Mouse (Mus musculus): ENCODE data around the gene Hist1h2ad. TPM values are rescaled to one million over a fixed set of nuclear protein-coding genes. Genes with fewer than 3 reads are reported as not detected.

The Hist1h2ad gene
- polyA plus RNA-seq, 1 experiment from 2014 or later, result 1.3 TPM

GRCm38 (mm10) chr13:23597957-23598356 is 23.8 kb downstream of the Hist1h2ad start:
- no peak for ATAC-seq
- 6% methylated on average over 9 of the region's 9 CpGs for WGBS

GRCm38 (mm10) chr13:23603182-23603699 is 29.1 kb downstream of the Hist1h2ad start:
- TF ChIP-seq CTCF (IDR thresholded peaks at IDR 0.05; ENCODE audit: low read depth), result no peak
- ATAC-seq, result no peak
- no peak overlapping the region for H3K4me2 ChIP-seq (replicated peaks; ENCODE audit: low read depth)
- no peak overlapping the region for H3K27ac ChIP-seq (ENCODE audit: low read depth, low read length)
- H3K4me1 ChIP-seq (replicated peaks; ENCODE audit: control insufficient read depth, insufficient read depth, low read length), result no peaks in the 10 kb centered on the region
- no peaks in the 10 kb centered on the region for H3K36me3 ChIP-seq (ENCODE audit: control insufficient read depth, insufficient read depth)
- H3K9ac ChIP-seq (ENCODE audit: low read depth, low read length), result no peak overlapping the region
- no peaks in the 10 kb centered on the region for H3K9me3 ChIP-seq (ENCODE audit: control insufficient read depth)
- WGBS, result 62% methylated on average over 7 of the region's 7 CpGs
- H3K27me3 ChIP-seq (replicated peaks; ENCODE audit: control insufficient read depth, insufficient read depth, low read length), result no peaks in the 10 kb centered on the region
- H3K4me3 ChIP-seq (ENCODE audit: low read depth, low read length), result no peak overlapping the region

More at GRCm38 (mm10) chr13:23597957-23598356, 23.8 kb downstream of the Hist1h2ad start:
- peak; percentile 87 for TF ChIP-seq CTCF (IDR thresholded peaks at IDR 0.05; ENCODE audit: low read depth)
- no peaks in the 10 kb centered on the region for H3K36me3 ChIP-seq (ENCODE audit: control insufficient read depth, insufficient read depth)
- no peak overlapping the region for H3K4me2 ChIP-seq (replicated peaks; ENCODE audit: low read depth)
- no peak overlapping the region for H3K27ac ChIP-seq (ENCODE audit: low read depth, low read length)
- H3K4me1 ChIP-seq (replicated peaks; ENCODE audit: control insufficient read depth, insufficient read depth, low read length), result 0 out of 2 replicates have a peak, but pooled peaks cover 8% of the 10 kb centered on the region
- no peaks in the 10 kb centered on the region for H3K9me3 ChIP-seq (ENCODE audit: control insufficient read depth)
- H3K9ac ChIP-seq (ENCODE audit: low read depth, low read length), result no peak overlapping the region
- no peaks in the 10 kb centered on the region for H3K27me3 ChIP-seq (replicated peaks; ENCODE audit: control insufficient read depth, insufficient read depth, low read length)
- H3K4me3 ChIP-seq (ENCODE audit: low read depth, low read length), result no peak overlapping the region

GRCm38 (mm10) chr13:23604452-23604851 is 30.3 kb downstream of the Hist1h2ad start:
- Histone ChIP-seq H3K4me3 (ENCODE audit: low read depth, low read length) (no peak overlapping the region), H3K27me3 (replicated peaks; ENCODE audit: control insufficient read depth, insufficient read depth, low read length) (no peaks in the 10 kb centered on the region), H3K9me3 (ENCODE audit: control insufficient read depth) (no peaks in the 10 kb centered on the region), H3K4me1 (replicated peaks; ENCODE audit: control insufficient read depth, insufficient read depth, low read length) (no peaks in the 10 kb centered on the region), H3K4me2 (replicated peaks; ENCODE audit: low read depth) (no peak overlapping the region), H3K27ac (ENCODE audit: low read depth, low read length) (no peak overlapping the region), H3K36me3 (ENCODE audit: control insufficient read depth, insufficient read depth) (no peaks in the 10 kb centered on the region), H3K9ac (ENCODE audit: low read depth, low read length) (no peak overlapping the region)
- no peak for ATAC-seq
- WGBS, result 85% methylated on average over 3 of the region's 3 CpGs
- TF ChIP-seq CTCF (IDR thresholded peaks at IDR 0.05; ENCODE audit: low read depth), result no peak

- ATAC-seq, result no peak
- Histone ChIP-seq H3K27me3 (replicated peaks; ENCODE audit: control insufficient read depth, insufficient read depth, low read length) (no peaks in the 10 kb centered on the region), H3K4me1 (replicated peaks; ENCODE audit: control insufficient read depth, insufficient read depth, low read length) (no peaks in the 10 kb centered on the region), H3K27ac (ENCODE audit: low read depth, low read length) (no peak overlapping the region), H3K4me2 (replicated peaks; ENCODE audit: low read depth) (no peak overlapping the region), H3K9me3 (ENCODE audit: control insufficient read depth) (no peaks in the 10 kb centered on the region), H3K9ac (ENCODE audit: low read depth, low read length) (no peak overlapping the region), H3K36me3 (ENCODE audit: control insufficient read depth, insufficient read depth) (no peaks in the 10 kb centered on the region), H3K4me3 (ENCODE audit: low read depth, low read length) (no peak overlapping the region)
- WGBS, result 89% methylated on average over 3 of the region's 3 CpGs
- no peak for TF ChIP-seq CTCF (IDR thresholded peaks at IDR 0.05; ENCODE audit: low read depth)
Observed at GRCm38 (mm10) chr13:23605052-23605451, 30.9 kb downstream of the Hist1h2ad start.

- Histone ChIP-seq H3K9ac (ENCODE audit: low read depth, low read length) (no peak overlapping the region), H3K4me3 (ENCODE audit: low read depth, low read length) (no peak overlapping the region), H3K27me3 (replicated peaks; ENCODE audit: control insufficient read depth, insufficient read depth, low read length) (no peaks in the 10 kb centered on the region), H3K36me3 (ENCODE audit: control insufficient read depth, insufficient read depth) (no peaks in the 10 kb centered on the region), H3K4me1 (replicated peaks; ENCODE audit: control insufficient read depth, insufficient read depth, low read length) (no peaks in the 10 kb centered on the region), H3K27ac (ENCODE audit: low read depth, low read length) (no peak overlapping the region), H3K9me3 (ENCODE audit: control insufficient read depth) (no peaks in the 10 kb centered on the region), H3K4me2 (replicated peaks; ENCODE audit: low read depth) (no peak overlapping the region)
- 84% methylated on average over 4 of the region's 4 CpGs for WGBS
- no peak for ATAC-seq
- TF ChIP-seq CTCF (IDR thresholded peaks at IDR 0.05; ENCODE audit: low read depth), result no peak
Observed at GRCm38 (mm10) chr13:23609209-23609608, 35.0 kb downstream of the Hist1h2ad start.

- no peak overlapping the region for H3K4me2 ChIP-seq (replicated peaks; ENCODE audit: low read depth)
- no peaks in the 10 kb centered on the region for H3K36me3 ChIP-seq (ENCODE audit: control insufficient read depth, insufficient read depth)
- no peaks in the 10 kb centered on the region for H3K4me1 ChIP-seq (replicated peaks; ENCODE audit: control insufficient read depth, insufficient read depth, low read length)
- no peak for TF ChIP-seq CTCF (IDR thresholded peaks at IDR 0.05; ENCODE audit: low read depth)
- no peaks in the 10 kb centered on the region for H3K9me3 ChIP-seq (ENCODE audit: control insufficient read depth)
- no peak overlapping the region for H3K27ac ChIP-seq (ENCODE audit: low read depth, low read length)
- H3K9ac ChIP-seq (ENCODE audit: low read depth, low read length), result no peak overlapping the region
- H3K27me3 ChIP-seq (replicated peaks; ENCODE audit: control insufficient read depth, insufficient read depth, low read length), result no peaks in the 10 kb centered on the region
- no peak overlapping the region for H3K4me3 ChIP-seq (ENCODE audit: low read depth, low read length)
- ATAC-seq, result no peak
Observed at GRCm38 (mm10) chr13:23609844-23610243, 35.7 kb downstream of the Hist1h2ad start.

- 73% methylated on average over 2 of the region's 2 CpGs for WGBS
- H3K4me2 ChIP-seq (replicated peaks; ENCODE audit: low read depth), result no peak overlapping the region
- no peaks in the 10 kb centered on the region for H3K9me3 ChIP-seq (ENCODE audit: control insufficient read depth)
- no peaks in the 10 kb centered on the region for H3K4me1 ChIP-seq (replicated peaks; ENCODE audit: control insufficient read depth, insufficient read depth, low read length)
- no peak overlapping the region for H3K9ac ChIP-seq (ENCODE audit: low read depth, low read length)
- no peak for TF ChIP-seq CTCF (IDR thresholded peaks at IDR 0.05; ENCODE audit: low read depth)
- ATAC-seq, result no peak
- no peak overlapping the region for H3K27ac ChIP-seq (ENCODE audit: low read depth, low read length)
- H3K27me3 ChIP-seq (replicated peaks; ENCODE audit: control insufficient read depth, insufficient read depth, low read length), result no peaks in the 10 kb centered on the region
- no peak overlapping the region for H3K4me3 ChIP-seq (ENCODE audit: low read depth, low read length)
- H3K36me3 ChIP-seq (ENCODE audit: control insufficient read depth, insufficient read depth), result no peaks in the 10 kb centered on the region
Observed at GRCm38 (mm10) chr13:23610393-23610792, 36.2 kb downstream of the Hist1h2ad start.

All from intestine, postnatal 0 days (tissue).